In the genomic region with DNA sequence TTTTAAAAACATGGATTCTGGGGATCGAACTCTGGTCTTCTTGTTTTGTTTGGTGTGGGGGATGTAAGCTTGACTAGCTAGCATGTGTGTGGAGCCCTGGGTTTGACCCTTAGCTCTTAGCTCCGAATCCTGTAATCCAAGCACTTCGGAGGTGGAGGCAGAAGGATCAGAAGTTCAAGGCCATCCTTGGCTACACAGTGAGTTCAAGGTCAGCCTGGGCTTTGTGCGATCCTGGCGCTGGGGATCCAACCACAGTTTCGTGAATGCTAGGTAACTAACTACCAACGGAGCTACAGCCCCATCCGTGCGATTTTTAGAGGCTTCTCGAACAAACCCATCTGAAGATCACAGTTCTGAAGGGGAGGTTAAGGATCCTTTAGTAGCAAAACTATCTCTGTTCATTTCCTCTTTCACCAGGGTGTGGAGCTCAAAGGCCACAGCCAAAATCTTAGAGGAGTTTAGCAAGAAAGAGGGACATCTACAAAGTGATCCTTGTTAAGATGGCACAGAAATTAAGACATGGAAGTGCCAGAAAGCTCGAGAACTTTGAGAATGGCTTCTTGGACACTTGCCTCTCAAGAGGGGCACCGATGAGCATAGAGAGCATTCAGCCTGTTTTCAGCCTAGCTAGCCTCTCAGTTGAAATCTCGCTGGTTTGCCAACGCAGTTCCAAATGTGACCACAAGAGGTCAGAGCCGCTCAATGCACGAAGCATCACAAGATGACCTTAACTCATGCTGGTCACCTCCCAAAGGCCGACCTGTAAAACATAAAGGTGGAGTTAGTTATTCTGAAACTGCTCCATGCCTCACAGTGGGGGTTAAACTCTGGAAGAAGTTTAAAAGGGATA, we compare ENCODE assay signal across 9 mouse cellular contexts.
DNase-seq lines count a peak whose midpoint lies in the region; ATAC-seq and TF ChIP-seq lines count a peak whose summit lies in the region.
"Had no signal": no experiment of that assay in that cellular context is flagged by ENCODE, and none has a peak within 500 bp of the region (broad histone marks: within the 10 kb centered on the region; RNA-seq: fewer than 3 reads in every experiment).

No protein-coding gene starts in this region.

- no peak overlapping the region for H3K4me3 ChIP-seq in forebrain, embryonic 14.5 days (ENCODE audit: low read depth, low read length)
- no peak overlapping the region for H3K4me3 ChIP-seq in liver, postnatal 0 days (ENCODE audit: low read depth, low read length)
- no peak overlapping the region for H3K4me3 ChIP-seq in neural tube, embryonic 13.5 days
- no peak overlapping the region for H3K4me3 ChIP-seq in stomach, postnatal 0 days (ENCODE audit: low read depth, low read length)
- H3K4me3 ChIP-seq: embryonic facial prominence, embryonic 12.5 days had no signal

- TF ChIP-seq EP300 in liver, postnatal 0 days (IDR thresholded peaks at IDR 0.05; ENCODE audit: low read depth): no peak
- TF ChIP-seq EP300 in stomach, postnatal 0 days (optimal IDR thresholded peaks at IDR 0.05): no peak

- intact Hi-C loops in heart, postnatal 14 days (cut with DNase I): loop anchor here (1.0 to 5.0 kb wide), 2 partner anchors 97 to 351 kb away; no protein-coding TSS in a partner anchor

- H3K9me3 ChIP-seq in forebrain, embryonic 14.5 days (replicated peaks; ENCODE audit: control insufficient read depth, low read length): no peaks in the 10 kb centered on the region
- H3K9me3 ChIP-seq in liver, postnatal 0 days (ENCODE audit: low read length): no peaks in the 10 kb centered on the region
- no peaks in the 10 kb centered on the region for H3K9me3 ChIP-seq in neural tube, embryonic 13.5 days
- H3K9me3 ChIP-seq in stomach, postnatal 0 days (ENCODE audit: control insufficient read depth, low read length): no peaks in the 10 kb centered on the region
- H3K9me3 ChIP-seq: embryonic facial prominence, embryonic 12.5 days had no signal

- H3K9ac ChIP-seq in forebrain, embryonic 14.5 days (ENCODE audit: low read length): no peak overlapping the region
- no peak overlapping the region for H3K9ac ChIP-seq in liver, postnatal 0 days (replicated peaks)
- no peak overlapping the region for H3K9ac ChIP-seq in neural tube, embryonic 13.5 days
- H3K9ac ChIP-seq in stomach, postnatal 0 days (ENCODE audit: low read length): no peak overlapping the region
- H3K9ac ChIP-seq: embryonic facial prominence, embryonic 12.5 days had no signal

- WGBS in forebrain, embryonic 14.5 days: 49% methylated on average over 17 of the region's 17 CpGs
- WGBS in liver, postnatal 0 days (ENCODE audit: insufficient replicate concordance): 36% methylated on average over 17 of the region's 17 CpGs
- 50% methylated on average over 17 of the region's 17 CpGs for WGBS in neural tube, embryonic 13.5 days
- 43% methylated on average over 17 of the region's 17 CpGs for WGBS in stomach, postnatal 0 days

- peak; percentile 93 for TF ChIP-seq CTCF in liver, postnatal 0 days (IDR thresholded peaks at IDR 0.05; ENCODE audit: low read depth)
- TF ChIP-seq CTCF in stomach, postnatal 0 days (IDR thresholded peaks at IDR 0.05; ENCODE audit: low read depth): peak; percentile 94

- peak; percentile 68 for ATAC-seq in forebrain, embryonic 14.5 days
- ATAC-seq in liver, postnatal 0 days: peak; percentile 80
- peak; percentile 40; the same call in 1 of the 2 replicates for ATAC-seq in neural tube, embryonic 13.5 days (ENCODE audit: low read depth)
- ATAC-seq in stomach, postnatal 0 days (ENCODE audit: low FRiP score, low TSS enrichment): peak; percentile 53

- DNase-seq in CD8-positive naive resting alpha-beta T cell, adult 2 months (ENCODE audit: low read depth in 2 of 2, low spot score in 2 of 2): peak; percentile 72 to 78
- peak; percentile 67 for DNase-seq in c-Kit-positive CD71-negative TER-119-negative erythroid progenitor cells, embryonic 14.5 days (ENCODE audit: low read depth)
- DNase-seq in forebrain, embryonic 14.5 days (ENCODE audit: low spot score): peak; percentile 74
- DNase-seq in heart, postnatal 14 days: peak; percentile 87 to 95
- DNase-seq in kidney, postnatal 4 days: peak; percentile 92
- DNase-seq in liver, postnatal 0 days: peak; percentile 86
- DNase-seq in stomach, postnatal 0 days (ENCODE audit: low spot score): peak; percentile 87

- H3K4me1 ChIP-seq in forebrain, embryonic 14.5 days (ENCODE audit: control insufficient read depth, insufficient read depth, low read length): no peaks in the 10 kb centered on the region
- H3K4me1 ChIP-seq in liver, postnatal 0 days (ENCODE audit: insufficient read depth): no peaks in the 10 kb centered on the region
- no peaks in the 10 kb centered on the region for H3K4me1 ChIP-seq in neural tube, embryonic 13.5 days (replicated peaks)
- no peaks in the 10 kb centered on the region for H3K4me1 ChIP-seq in stomach, postnatal 0 days (replicated peaks; ENCODE audit: control insufficient read depth, insufficient read depth)
- H3K4me1 ChIP-seq: embryonic facial prominence, embryonic 12.5 days had no signal

- no peak overlapping the region for H3K27ac ChIP-seq in forebrain, embryonic 14.5 days (ENCODE audit: low read depth, low read length)
- no peak overlapping the region for H3K27ac ChIP-seq in liver, postnatal 0 days (ENCODE audit: low read depth)
- H3K27ac ChIP-seq in neural tube, embryonic 13.5 days (replicated peaks): no peak overlapping the region
- H3K27ac ChIP-seq in stomach, postnatal 0 days (replicated peaks): no peak overlapping the region
- H3K27ac ChIP-seq: embryonic facial prominence, embryonic 12.5 days had no signal

- no peaks in the 10 kb centered on the region for H3K36me3 ChIP-seq in forebrain, embryonic 14.5 days (ENCODE audit: control insufficient read depth, insufficient read depth, low read length)
- 0 out of 2 replicates have a peak, but pooled peaks cover 2% of the 10 kb centered on the region for H3K36me3 ChIP-seq in liver, postnatal 0 days (replicated peaks; ENCODE audit: insufficient read depth, low read length)
- no peaks in the 10 kb centered on the region for H3K36me3 ChIP-seq in neural tube, embryonic 13.5 days
- no peaks in the 10 kb centered on the region for H3K36me3 ChIP-seq in stomach, postnatal 0 days (ENCODE audit: control insufficient read depth, insufficient read depth, low read length)
- H3K36me3 ChIP-seq: embryonic facial prominence, embryonic 12.5 days had no signal

- no peak overlapping the region for H3K4me2 ChIP-seq in forebrain, embryonic 14.5 days (ENCODE audit: low read length)
- no peak overlapping the region for H3K4me2 ChIP-seq in liver, postnatal 0 days (ENCODE audit: low read depth, low read length)
- H3K4me2 ChIP-seq in neural tube, embryonic 13.5 days: no peak overlapping the region
- H3K4me2 ChIP-seq in stomach, postnatal 0 days (replicated peaks; ENCODE audit: low read depth): no peak overlapping the region
- H3K4me2 ChIP-seq: embryonic facial prominence, embryonic 12.5 days had no signal

- H3K27me3 ChIP-seq in forebrain, embryonic 14.5 days (replicated peaks; ENCODE audit: control insufficient read depth, insufficient read depth, low read length): no peaks in the 10 kb centered on the region
- no peaks in the 10 kb centered on the region for H3K27me3 ChIP-seq in liver, postnatal 0 days (ENCODE audit: insufficient read depth, low read length)
- no peaks in the 10 kb centered on the region for H3K27me3 ChIP-seq in neural tube, embryonic 13.5 days
- H3K27me3 ChIP-seq in stomach, postnatal 0 days (ENCODE audit: control insufficient read depth, insufficient read depth, low read length): no peaks in the 10 kb centered on the region
- H3K27me3 ChIP-seq: embryonic facial prominence, embryonic 12.5 days had no signal
